Mouse (Mus musculus) lung, embryonic 15.5 days (tissue): Measurements from ENCODE around the gene Jup. TPM values are rescaled to one million over a fixed set of nuclear protein-coding genes. Genes with fewer than 3 reads are reported as not detected.

Experiments
- ATAC-seq: fragments of 200-750 bp; cut with Nextera tagmentation; 2 replicates; pipeline ENCODE4 v1.8.0; 2017; ENCODE audit warnings: moderate number of reproducible peaks, borderline replicate concordance; ENCODE audit not compliant: low FRiP score, low TSS enrichment; ENCODE audit errors: extremely low read depth
- H3K27ac ChIP-seq: fragments of 300-500 bp; sonication (generic); 2 replicates; pipeline ENCODE4 v1.5.1; 2015; ENCODE audit warnings: moderate library complexity, mild to moderate bottlenecking, inconsistent platforms
- H3K27me3 ChIP-seq: fragments of 300-500 bp; sonication (generic); 2 replicates; pipeline ENCODE4 v1.6.1; 2015; ENCODE audit warnings: inconsistent platforms
- H3K36me3 ChIP-seq: fragments of 300-500 bp; sonication (generic); 2 replicates; pipeline ENCODE4 v1.6.1; 2015; ENCODE audit warnings: inconsistent platforms
- H3K4me1 ChIP-seq: fragments of 300-500 bp; sonication (generic); 2 replicates; pipeline ENCODE4 v1.6.1; 2015; ENCODE audit warnings: inconsistent platforms
- H3K4me2 ChIP-seq: fragments of 300-500 bp; sonication (generic); 2 replicates; pipeline ENCODE4 v1.6.1; 2015; ENCODE audit warnings: inconsistent platforms, mild to moderate bottlenecking, moderate library complexity
- H3K4me3 ChIP-seq: fragments of 300-500 bp; sonication (generic); 2 replicates; pipeline ENCODE4 v1.5.1; 2015; ENCODE audit warnings: mild to moderate bottlenecking, inconsistent platforms
- H3K9ac ChIP-seq: fragments of 300-500 bp; sonication (generic); 2 replicates; pipeline ENCODE4 v1.6.1; 2015; ENCODE audit warnings: inconsistent platforms
- H3K9me3 ChIP-seq: fragments of 300-500 bp; sonication (generic); 2 replicates; pipeline ENCODE4 v1.6.1; 2016; ENCODE audit warnings: inconsistent platforms
- WGBS: fragments of 180-500 bp; shearing (Covaris S2); methylation state at CpG from one replicate; pipeline ENCODE4 v1.1.7; 2015; 5-methylcytosine and 5-hydroxymethylcytosine counted together
- polyA plus RNA-seq: library from polyadenylated mRNA; unstranded; fragments of >200 nt; fragmentation: Nextera tagmentation; extraction: Ambion mirVana; gene quantifications from 2 replicates; pipeline ENCODE4 v1.2.1, GENCODE M21; 2015

The Jup gene
- polyA plus RNA-seq: 122 and 136 TPM in 2 replicates

- Histone ChIP-seq H3K4me1 (peaks cover 71% of the 10 kb centered on the region), H3K9me3 (no peaks in the 10 kb centered on the region), H3K27ac (peak within 1 kb of the TSS; percentile 95), H3K4me3 (peak within 1 kb of the TSS; percentile 87), H3K36me3 (no peaks in the 10 kb centered on the region), H3K9ac (peak within 1 kb of the TSS; percentile 83), H3K27me3 (no peaks in the 10 kb centered on the region), H3K4me2 (peak within 1 kb of the TSS; percentile 68)
- ATAC-seq: peak; percentile 98
- WGBS: 2% methylated on average over 37 of the region's 37 CpGs
These were observed at the start of gene Jup for GRCm38 (mm10) chr11:100397600-100398389. Gene Jup (minus strand): TSS chr11:100397763.

GRCm38 (mm10) chr11:100442625-100443024 lies 45.1 kb upstream of the Jup start:
- Histone ChIP-seq H3K27ac (no peak overlapping the region), H3K36me3 (peaks cover 4% of the 10 kb centered on the region; the same call in 1 of the 2 replicates)
- 78% methylated on average over 6 of the region's 6 CpGs for whole genome bisulfite sequencing

GRCm38 (mm10) chr11:100441797-100442196 lies 44.2 kb upstream of the Jup start, which contains the start of the genes Nt5c3b and Klhl10:
Gene Nt5c3b (minus strand): TSS chr11:100441808.
Gene Klhl10 (plus strand): TSS chr11:100441917.
- no peaks in the 10 kb centered on the region for H3K27me3 ChIP-seq
- peaks cover 14% of the 10 kb centered on the region for H3K4me1 ChIP-seq
- no peak for ATAC-seq
- H3K9ac ChIP-seq: peak within 1 kb of the TSS; percentile 77
- peak within 1 kb of the TSS; percentile 79 for H3K4me3 ChIP-seq
- WGBS: 79% methylated on average over 8 of the region's 8 CpGs
- H3K27ac ChIP-seq: peak within 1 kb of the TSS; percentile 62
- H3K9me3 ChIP-seq: no peaks in the 10 kb centered on the region
- peaks cover 9% of the 10 kb centered on the region for H3K36me3 ChIP-seq
- peak within 1 kb of the TSS; percentile 78 for H3K4me2 ChIP-seq

More at GRCm38 (mm10) chr11:100442625-100443024, 45.1 kb upstream of the Jup start:
- H3K9ac ChIP-seq: no peak overlapping the region
- peaks cover 14% of the 10 kb centered on the region for H3K4me1 ChIP-seq
- no peak for ATAC-seq
- H3K27me3 ChIP-seq: no peaks in the 10 kb centered on the region
- H3K4me3 ChIP-seq: no peak overlapping the region
- H3K9me3 ChIP-seq: no peaks in the 10 kb centered on the region
- H3K4me2 ChIP-seq: no peak overlapping the region

GRCm38 (mm10) chr11:100440691-100441522 lies 43.3 kb upstream of the Jup start:
- H3K27ac ChIP-seq: peak overlapping the region; percentile 62
- no peaks in the 10 kb centered on the region for H3K27me3 ChIP-seq
- H3K4me1 ChIP-seq: peaks cover 14% of the 10 kb centered on the region
- no peaks in the 10 kb centered on the region for H3K9me3 ChIP-seq
- peaks cover 17% of the 10 kb centered on the region for H3K36me3 ChIP-seq
- 2% methylated on average over 52 of the region's 52 CpGs for WGBS
- H3K4me3 ChIP-seq: peak overlapping the region; percentile 79
- H3K9ac ChIP-seq: peak overlapping the region; percentile 77
- ATAC-seq: peak; percentile 97
- peak overlapping the region; percentile 78 for H3K4me2 ChIP-seq

- peaks cover 33% of the 10 kb centered on the region for H3K36me3 ChIP-seq
- no peaks in the 10 kb centered on the region for H3K9me3 ChIP-seq
- peaks cover 14% of the 10 kb centered on the region for H3K4me1 ChIP-seq
- H3K4me3 ChIP-seq: no peak overlapping the region
- no peak overlapping the region for H3K4me2 ChIP-seq
- no peak overlapping the region for H3K27ac ChIP-seq
- no peaks in the 10 kb centered on the region for H3K27me3 ChIP-seq
- ATAC-seq: no peak
- WGBS: 89% methylated on average over 1 of the region's 1 CpGs
- no peak overlapping the region for H3K9ac ChIP-seq
These were observed 40.3 kb upstream of the Jup start for GRCm38 (mm10) chr11:100437901-100438300.

- H3K9me3 ChIP-seq: no peaks in the 10 kb centered on the region
- H3K27ac ChIP-seq: no peak overlapping the region
- ATAC-seq: no peak
- 88% methylated on average over 9 of the region's 9 CpGs for WGBS
- no peak overlapping the region for H3K9ac ChIP-seq
- no peaks in the 10 kb centered on the region for H3K27me3 ChIP-seq
- H3K4me3 ChIP-seq: no peak overlapping the region
- peaks cover 38% of the 10 kb centered on the region for H3K36me3 ChIP-seq
- no peak overlapping the region for H3K4me2 ChIP-seq
- H3K4me1 ChIP-seq: peaks cover 11% of the 10 kb centered on the region
These were observed 38.2 kb upstream of the Jup start for GRCm38 (mm10) chr11:100435678-100436246.

GRCm38 (mm10) chr11:100432002-100432401 lies 34.4 kb upstream of the Jup start:
- Histone ChIP-seq H3K27me3 (no peaks in the 10 kb centered on the region), H3K4me1 (0 out of 2 replicates have a peak, but pooled peaks cover 4% of the 10 kb centered on the region), H3K36me3 (peaks cover 46% of the 10 kb centered on the region), H3K4me3 (no peak overlapping the region), H3K27ac (no peak overlapping the region), H3K9ac (no peak overlapping the region), H3K9me3 (no peaks in the 10 kb centered on the region), H3K4me2 (no peak overlapping the region)
- ATAC-seq: no peak
- 74% methylated on average over 5 of the region's 5 CpGs for WGBS

GRCm38 (mm10) chr11:100430052-100430451 lies 32.5 kb upstream of the Jup start:
- no peaks in the 10 kb centered on the region for H3K9me3 ChIP-seq
- no peak overlapping the region for H3K4me3 ChIP-seq
- no peak overlapping the region for H3K9ac ChIP-seq
- 0 out of 2 replicates have a peak, but pooled peaks cover 4% of the 10 kb centered on the region for H3K4me1 ChIP-seq
- no peak overlapping the region for H3K4me2 ChIP-seq
- ATAC-seq: no peak
- no peak overlapping the region for H3K27ac ChIP-seq
- no peaks in the 10 kb centered on the region for H3K27me3 ChIP-seq
- 87% methylated on average over 7 of the region's 7 CpGs for WGBS
- peaks cover 35% of the 10 kb centered on the region for H3K36me3 ChIP-seq

GRCm38 (mm10) chr11:100428612-100429199 lies 31.1 kb upstream of the Jup start:
- no peak overlapping the region for H3K9ac ChIP-seq
- 41% methylated on average over 9 of the region's 9 CpGs for WGBS
- no peaks in the 10 kb centered on the region for H3K27me3 ChIP-seq
- H3K4me1 ChIP-seq: 0 out of 2 replicates have a peak, but pooled peaks cover 4% of the 10 kb centered on the region
- H3K27ac ChIP-seq: no peak overlapping the region
- H3K4me2 ChIP-seq: no peak overlapping the region
- H3K36me3 ChIP-seq: peaks cover 40% of the 10 kb centered on the region
- H3K4me3 ChIP-seq: no peak overlapping the region
- H3K9me3 ChIP-seq: no peaks in the 10 kb centered on the region
- ATAC-seq: no peak

- no peak overlapping the region for H3K4me2 ChIP-seq
- 72% methylated on average over 3 of the region's 3 CpGs for WGBS
- H3K9me3 ChIP-seq: no peaks in the 10 kb centered on the region
- H3K4me1 ChIP-seq: 0 out of 2 replicates have a peak, but pooled peaks cover 4% of the 10 kb centered on the region
- no peak overlapping the region for H3K27ac ChIP-seq
- no peak overlapping the region for H3K9ac ChIP-seq
- H3K27me3 ChIP-seq: no peaks in the 10 kb centered on the region
- no peak for ATAC-seq
- no peak overlapping the region for H3K4me3 ChIP-seq
- peaks cover 53% of the 10 kb centered on the region for H3K36me3 ChIP-seq
These were observed 29.3 kb upstream of the Jup start for GRCm38 (mm10) chr11:100426820-100427219.

GRCm38 (mm10) chr11:100425851-100426250 lies 28.3 kb upstream of the Jup start:
- H3K4me2 ChIP-seq: no peak overlapping the region
- ATAC-seq: 0 out of 2 replicates have a peak, but pooled peaks have one; percentile 21
- no peak overlapping the region for H3K4me3 ChIP-seq
- no peak overlapping the region for H3K9ac ChIP-seq
- WGBS: 25% methylated on average over 7 of the region's 7 CpGs
- H3K4me1 ChIP-seq: 0 out of 2 replicates have a peak, but pooled peaks cover 4% of the 10 kb centered on the region
- no peaks in the 10 kb centered on the region for H3K27me3 ChIP-seq
- no peaks in the 10 kb centered on the region for H3K9me3 ChIP-seq
- H3K36me3 ChIP-seq: peaks cover 59% of the 10 kb centered on the region
- no peak overlapping the region for H3K27ac ChIP-seq
